Mouse (Mus musculus) heart, postnatal 4 days (tissue): ENCODE results near the gene Gbp7. TPM values are rescaled to one million over a fixed set of nuclear protein-coding genes. Genes with fewer than 3 reads are reported as not detected.
"Not testable (repeated sequence)": the region's sequence is repeated elsewhere in the genome, so short reads cannot be mapped to it uniquely, and the experiment has no call there.

Source experiments
- DNase-seq: peaks from one replicate; pipeline ENCODE4 v3.0.0; 2021
- total RNA-seq, 2 experiments: library from RNA; stranded (reverse); gene quantifications; 2 replicates each; pipeline ENCODE4 v1.2.3; 2021

Gene Gbp7
- total RNA-seq, 2 experiments from 2014 or later, result 5.3 to 5.6 TPM

DNA sequence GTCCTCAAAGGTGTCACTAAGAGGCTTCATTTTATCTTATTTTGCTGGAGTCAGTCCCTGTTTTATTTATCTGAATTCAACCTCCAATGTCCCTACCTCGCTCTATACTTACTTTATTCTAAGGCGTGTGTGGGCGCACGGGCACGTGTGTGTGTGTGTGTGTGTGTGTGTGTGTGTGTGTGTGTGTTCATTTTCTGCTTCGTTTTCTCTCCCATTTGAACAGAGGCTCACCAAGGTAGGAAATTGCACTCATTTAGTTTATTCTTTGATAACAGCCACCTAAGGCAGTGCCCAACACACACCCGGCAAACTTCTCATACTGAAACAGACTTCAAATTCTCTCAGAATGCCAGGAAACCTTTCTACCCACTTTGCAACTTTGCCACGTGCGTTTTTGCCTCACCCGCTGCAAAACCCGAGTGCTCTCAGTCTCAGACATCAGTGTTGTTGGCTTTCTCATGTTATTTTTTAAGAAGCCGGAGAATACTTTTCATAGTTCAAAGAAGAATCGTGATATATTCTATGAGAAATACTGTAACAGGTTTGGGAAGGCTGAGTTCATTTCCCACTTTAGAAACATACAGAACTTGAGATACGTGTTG, 31.0 kb downstream of the Gbp7 start:
- DNase-seq, result no peak

DNA sequence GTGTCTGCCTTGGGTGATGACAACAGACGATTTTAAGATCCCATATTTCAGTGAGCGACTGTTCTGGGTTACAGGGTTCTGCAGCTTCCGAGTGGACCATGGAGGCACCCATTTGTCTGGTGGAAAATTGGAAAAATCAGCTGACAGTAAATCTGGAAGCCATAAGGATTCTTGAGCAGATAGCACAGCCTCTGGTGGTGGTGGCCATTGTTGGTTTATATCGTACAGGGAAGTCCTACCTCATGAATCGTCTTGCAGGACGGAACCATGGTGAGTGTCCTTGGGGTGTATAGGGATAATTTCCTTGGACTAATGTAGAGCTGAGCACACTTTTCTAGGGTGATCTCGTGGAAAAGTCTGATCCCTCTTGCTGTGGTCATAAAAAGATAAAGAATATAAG, 31.5 kb downstream of the Gbp7 start:
- DNase-seq, result no peak

GRCm38 (mm10) chr3:142567490-142567889, 37.3 kb downstream of the Gbp7 start:
- DNase-seq, result not testable (repeated sequence)

DNA sequence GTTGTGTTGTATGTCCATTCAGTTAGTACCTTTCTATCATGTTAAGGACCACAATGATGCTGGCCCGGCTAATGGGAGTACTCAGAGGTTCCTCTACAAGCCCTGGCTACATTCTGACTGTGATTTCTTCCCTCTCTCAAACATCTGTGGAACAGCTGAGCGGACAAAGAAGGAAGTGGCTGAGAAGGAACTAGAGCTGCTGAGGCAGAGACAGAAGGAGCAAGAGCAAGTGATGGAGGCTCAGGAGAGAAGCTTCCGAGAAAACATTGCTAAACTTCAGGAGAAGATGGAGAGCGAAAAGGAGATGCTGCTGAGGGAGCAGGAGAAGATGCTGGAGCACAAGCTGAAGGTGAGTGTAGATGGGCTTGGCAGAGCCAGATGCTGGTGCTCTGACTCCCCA, 40.6 kb downstream of the Gbp7 start:
- no peak for DNase-seq

DNA sequence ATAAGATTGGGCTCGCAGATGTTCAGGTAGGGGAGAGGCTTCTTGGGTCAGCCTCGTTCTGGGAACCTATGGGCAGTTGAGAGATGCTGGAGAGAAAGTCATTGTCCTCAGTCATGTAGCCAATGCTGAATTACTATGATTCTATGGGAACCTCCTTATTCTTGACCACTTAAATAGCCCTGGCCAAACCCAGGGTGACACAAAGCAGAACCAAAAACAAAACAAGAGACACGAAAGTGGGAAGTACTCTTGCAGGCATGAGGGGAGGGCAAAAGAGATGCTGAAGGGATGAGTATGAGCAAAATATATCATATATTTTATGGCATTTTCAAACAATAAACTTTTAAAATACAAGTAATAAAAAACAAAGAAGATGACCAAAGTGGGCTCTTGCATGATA, 47.0 kb downstream of the Gbp7 start:
- DNase-seq, result no peak

GRCm38 (mm10) chr3:142578342-142578741, 48.2 kb downstream of the Gbp7 start:
- DNase-seq, result no peak

GRCm38 (mm10) chr3:142583067-142583466, 52.9 kb downstream of the Gbp7 start:
- DNase-seq, result no peak

DNA sequence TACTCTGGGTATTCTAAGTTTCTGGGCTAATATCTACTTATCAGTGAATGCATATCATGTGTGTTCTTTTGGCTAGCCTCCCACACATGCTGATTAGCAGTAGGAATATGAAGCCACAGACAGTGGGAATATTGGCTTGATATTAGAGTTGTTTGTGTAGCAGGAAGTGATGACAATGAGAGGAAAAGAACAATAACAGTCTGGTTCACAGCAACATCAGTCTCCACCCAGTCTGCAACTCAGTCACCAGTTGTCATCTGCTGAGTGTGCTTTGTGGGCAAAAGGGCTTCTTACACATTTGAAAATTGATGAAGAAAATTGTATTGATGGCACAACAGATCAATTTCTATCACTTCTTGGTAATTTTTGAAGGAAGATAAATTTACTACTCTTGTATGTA, 57.2 kb downstream of the Gbp7 start:
- no peak for DNase-seq

- DNase-seq, result no peak
Observed at GRCm38 (mm10) chr3:142588888-142589287, 58.7 kb downstream of the Gbp7 start.

- no peak for DNase-seq
Observed at GRCm38 (mm10) chr3:142590431-142591067, 60.4 kb downstream of the Gbp7 start.

GRCm38 (mm10) chr3:142594547-142594946, 64.4 kb downstream of the Gbp7 start, which contains the start of gene Gbp2b:
Gbp2b (plus strand) TSS chr3:142594847.
- DNase-seq, result no peak

GRCm38 (mm10) chr3:142597923-142598322, 67.8 kb downstream of the Gbp7 start:
- DNase-seq, result no peak

Other genes with a start within 250 kb of the Gbp7 start
- 100 to 1,000 TPM; 480 to 524 TPM for gene Pdlim5, start 134.6 kb upstream of the Gbp7 start, total RNA-seq
- gene Gbp5, start 36.4 kb upstream of the Gbp7 start, total RNA-seq, result 1 to 10 TPM; 2.5 to 3.2 TPM
- gene Gbp3, start 29.7 kb downstream of the Gbp7 start, total RNA-seq, result 1 to 10 TPM; 5.8 to 9.1 TPM
- under 1 TPM in 1 of 2 experiments, not detected in 1; 0.09 TPM for gene Gbp2b, start 64.5 kb downstream of the Gbp7 start, total RNA-seq
- gene Gbp2, start 90.3 kb downstream of the Gbp7 start, total RNA-seq, result 1 to 10 TPM; 4.5 to 5.5 TPM
- gene Kyat3, start 170.7 kb downstream of the Gbp7 start, total RNA-seq, result 1 to 10 TPM; 5.7 to 6.1 TPM
- 10 to 100 TPM; 37.5 to 39.1 TPM for gene Gtf2b, start 234.7 kb downstream of the Gbp7 start, total RNA-seq